Mouse (Mus musculus): ENCODE results near the gene Ap1b1. TPM values are rescaled to one million over a fixed set of nuclear protein-coding genes. Genes with fewer than 3 reads are reported as not detected.

The Ap1b1 gene
- polyA plus RNA-seq, 1 experiment from 2014 or later, result 58.4 TPM

GRCm38 (mm10) chr11:5052200-5052854 lies 65.7 kb downstream of the Ap1b1 start:
- Histone ChIP-seq H3K27ac (ENCODE audit: low read depth, low read length) (no peak overlapping the region), H3K4me3 (ENCODE audit: low read depth, low read length) (no peak overlapping the region), H3K9me3 (replicated peaks; ENCODE audit: control insufficient read depth, low read length) (no peaks in the 10 kb centered on the region), H3K27me3 (replicated peaks; ENCODE audit: control insufficient read depth, insufficient read depth, low read length) (peaks cover 13% of the 10 kb centered on the region), H3K4me2 (ENCODE audit: low read length) (no peak overlapping the region), H3K9ac (ENCODE audit: low read length) (no peak overlapping the region), H3K36me3 (ENCODE audit: control insufficient read depth, insufficient read depth, low read length) (no peaks in the 10 kb centered on the region), H3K4me1 (ENCODE audit: control insufficient read depth, insufficient read depth, low read length) (peaks cover 5% of the 10 kb centered on the region; the same call in 1 of the 2 replicates)
- WGBS, result 77% methylated on average over 10 of the region's 10 CpGs
- no peak for ATAC-seq
- no peak for DNase-seq (ENCODE audit: low spot score)

- no peak overlapping the region for H3K9ac ChIP-seq (ENCODE audit: low read length)
- H3K4me2 ChIP-seq (ENCODE audit: low read length), result no peak overlapping the region
- ATAC-seq (no peak), DNase-seq (ENCODE audit: low spot score) (no peak)
- no peak overlapping the region for H3K4me3 ChIP-seq (ENCODE audit: low read depth, low read length)
- H3K27me3 ChIP-seq (replicated peaks; ENCODE audit: control insufficient read depth, insufficient read depth, low read length), result peaks cover 26% of the 10 kb centered on the region
- H3K4me1 ChIP-seq (ENCODE audit: control insufficient read depth, insufficient read depth, low read length), result peaks cover 5% of the 10 kb centered on the region
- H3K36me3 ChIP-seq (ENCODE audit: control insufficient read depth, insufficient read depth, low read length), result no peaks in the 10 kb centered on the region
- no peaks in the 10 kb centered on the region for H3K9me3 ChIP-seq (replicated peaks; ENCODE audit: control insufficient read depth, low read length)
- H3K27ac ChIP-seq (ENCODE audit: low read depth, low read length), result no peak overlapping the region
- 93% methylated on average over 14 of the region's 14 CpGs for WGBS
These were observed 67.5 kb downstream of the Ap1b1 start for GRCm38 (mm10) chr11:5054151-5054550.

GRCm38 (mm10) chr11:5054874-5055273 lies 68.2 kb downstream of the Ap1b1 start:
- H3K4me1 ChIP-seq (ENCODE audit: control insufficient read depth, insufficient read depth, low read length), result peaks cover 5% of the 10 kb centered on the region
- no peak overlapping the region for H3K4me3 ChIP-seq (ENCODE audit: low read depth, low read length)
- no peak overlapping the region for H3K27ac ChIP-seq (ENCODE audit: low read depth, low read length)
- H3K9ac ChIP-seq (ENCODE audit: low read length), result no peak overlapping the region
- H3K36me3 ChIP-seq (ENCODE audit: control insufficient read depth, insufficient read depth, low read length), result no peaks in the 10 kb centered on the region
- WGBS, result 69% methylated on average over 6 of the region's 6 CpGs
- DNase-seq (ENCODE audit: low spot score) (no peak), ATAC-seq (no peak)
- peaks cover 34% of the 10 kb centered on the region for H3K27me3 ChIP-seq (replicated peaks; ENCODE audit: control insufficient read depth, insufficient read depth, low read length)
- H3K9me3 ChIP-seq (replicated peaks; ENCODE audit: control insufficient read depth, low read length), result no peaks in the 10 kb centered on the region
- no peak overlapping the region for H3K4me2 ChIP-seq (ENCODE audit: low read length)

GRCm38 (mm10) chr11:5055945-5056938 lies 69.6 kb downstream of the Ap1b1 start:
- Histone ChIP-seq H3K27ac (ENCODE audit: low read depth, low read length) (no peak overlapping the region), H3K4me2 (ENCODE audit: low read length) (no peak overlapping the region), H3K9ac (ENCODE audit: low read length) (no peak overlapping the region), H3K27me3 (replicated peaks; ENCODE audit: control insufficient read depth, insufficient read depth, low read length) (peaks cover 47% of the 10 kb centered on the region), H3K36me3 (ENCODE audit: control insufficient read depth, insufficient read depth, low read length) (no peaks in the 10 kb centered on the region; the same call in 1 of the 2 replicates), H3K4me1 (ENCODE audit: control insufficient read depth, insufficient read depth, low read length) (peaks cover 5% of the 10 kb centered on the region), H3K9me3 (replicated peaks; ENCODE audit: control insufficient read depth, low read length) (no peaks in the 10 kb centered on the region), H3K4me3 (ENCODE audit: low read depth, low read length) (no peak overlapping the region)
- ATAC-seq, result no peak
- 20% methylated on average over 23 of the region's 23 CpGs for WGBS
- DNase-seq (ENCODE audit: low spot score), result peak; percentile 61

GRCm38 (mm10) chr11:5057064-5057463 lies 70.4 kb downstream of the Ap1b1 start:
- peaks cover 13% of the 10 kb centered on the region for H3K4me1 ChIP-seq (ENCODE audit: control insufficient read depth, insufficient read depth, low read length)
- H3K4me2 ChIP-seq (ENCODE audit: low read length), result no peak overlapping the region
- no peaks in the 10 kb centered on the region; the same call in 1 of the 2 replicates for H3K36me3 ChIP-seq (ENCODE audit: control insufficient read depth, insufficient read depth, low read length)
- DNase-seq (ENCODE audit: low spot score) (no peak), ATAC-seq (no peak)
- peaks cover 55% of the 10 kb centered on the region for H3K27me3 ChIP-seq (replicated peaks; ENCODE audit: control insufficient read depth, insufficient read depth, low read length)
- no peak overlapping the region for H3K4me3 ChIP-seq (ENCODE audit: low read depth, low read length)
- H3K27ac ChIP-seq (ENCODE audit: low read depth, low read length), result no peak overlapping the region
- H3K9me3 ChIP-seq (replicated peaks; ENCODE audit: control insufficient read depth, low read length), result no peaks in the 10 kb centered on the region
- no peak overlapping the region for H3K9ac ChIP-seq (ENCODE audit: low read length)
- WGBS, result 44% methylated on average over 8 of the region's 8 CpGs

- peak overlapping the region; percentile 79 for H3K4me2 ChIP-seq (ENCODE audit: low read length)
- 14% methylated on average over 8 of the region's 8 CpGs for WGBS
- no peak overlapping the region for H3K27ac ChIP-seq (ENCODE audit: low read depth, low read length)
- ATAC-seq (no peak), DNase-seq (ENCODE audit: low spot score) (no peak)
- H3K36me3 ChIP-seq (ENCODE audit: control insufficient read depth, insufficient read depth, low read length), result no peaks in the 10 kb centered on the region; the same call in 1 of the 2 replicates
- peak overlapping the region; percentile 41 for H3K4me3 ChIP-seq (ENCODE audit: low read depth, low read length)
- H3K27me3 ChIP-seq (replicated peaks; ENCODE audit: control insufficient read depth, insufficient read depth, low read length), result peaks cover 58% of the 10 kb centered on the region
- H3K4me1 ChIP-seq (ENCODE audit: control insufficient read depth, insufficient read depth, low read length), result peaks cover 17% of the 10 kb centered on the region
- H3K9me3 ChIP-seq (replicated peaks; ENCODE audit: control insufficient read depth, low read length), result no peaks in the 10 kb centered on the region
- peak overlapping the region; percentile 60 for H3K9ac ChIP-seq (ENCODE audit: low read length)
These were observed 70.9 kb downstream of the Ap1b1 start for GRCm38 (mm10) chr11:5057541-5057855.

GRCm38 (mm10) chr11:5057856-5058641 lies 71.4 kb downstream of the Ap1b1 start, which contains the start of gene Rasl10a:
Rasl10a (plus strand) TSS chr11:5058128.
- peak within 1 kb of the TSS; percentile 41 for H3K4me3 ChIP-seq (ENCODE audit: low read depth, low read length)
- H3K4me1 ChIP-seq (ENCODE audit: control insufficient read depth, insufficient read depth, low read length), result peaks cover 20% of the 10 kb centered on the region
- H3K27me3 ChIP-seq (replicated peaks; ENCODE audit: control insufficient read depth, insufficient read depth, low read length), result peaks cover 63% of the 10 kb centered on the region
- no peak within 1 kb of the TSS for H3K27ac ChIP-seq (ENCODE audit: low read depth, low read length)
- peak within 1 kb of the TSS; percentile 60 for H3K9ac ChIP-seq (ENCODE audit: low read length)
- DNase-seq (ENCODE audit: low spot score) (no peak), ATAC-seq (peak; percentile 8; the same call in 1 of the 2 replicates)
- WGBS, result 2% methylated on average over 76 of the region's 77 CpGs
- peak within 1 kb of the TSS; percentile 79 for H3K4me2 ChIP-seq (ENCODE audit: low read length)
- no peaks in the 10 kb centered on the region; the same call in 1 of the 2 replicates for H3K36me3 ChIP-seq (ENCODE audit: control insufficient read depth, insufficient read depth, low read length)
- no peaks in the 10 kb centered on the region for H3K9me3 ChIP-seq (replicated peaks; ENCODE audit: control insufficient read depth, low read length)

- no peak for DNase-seq (ENCODE audit: low spot score)
- peaks cover 20% of the 10 kb centered on the region for H3K4me1 ChIP-seq (ENCODE audit: control insufficient read depth, insufficient read depth, low read length)
These were observed 72.2 kb downstream of the Ap1b1 start for GRCm38 (mm10) chr11:5058783-5059182.

More at GRCm38 (mm10) chr11:5058783-5059182, 72.2 kb downstream of the Ap1b1 start:
- Histone ChIP-seq H3K9me3 (replicated peaks; ENCODE audit: control insufficient read depth, low read length) (no peaks in the 10 kb centered on the region), H3K9ac (ENCODE audit: low read length) (no peak overlapping the region), H3K4me2 (ENCODE audit: low read length) (no peak overlapping the region), H3K4me3 (ENCODE audit: low read depth, low read length) (no peak overlapping the region), H3K36me3 (ENCODE audit: control insufficient read depth, insufficient read depth, low read length) (no peaks in the 10 kb centered on the region; the same call in 1 of the 2 replicates), H3K27me3 (replicated peaks; ENCODE audit: control insufficient read depth, insufficient read depth, low read length) (peaks cover 66% of the 10 kb centered on the region), H3K27ac (ENCODE audit: low read depth, low read length) (no peak overlapping the region)
- 38% methylated on average over 9 of the region's 9 CpGs for WGBS
- no peak for ATAC-seq

Measured in forebrain, embryonic 14.5 days (tissue).